Mouse (Mus musculus) ES-E14 (cell line): ENCODE measurements around the gene Map2k5. TPM values are rescaled to one million over a fixed set of nuclear protein-coding genes. Genes with fewer than 3 reads are reported as not detected.

ENCODE experiments used
- DNase-seq: peaks from one replicate; pipeline ENCODE4 v3.0.0-alpha.2; 2013; ENCODE audit warnings: low read depth, low spot score
- H3K27ac ChIP-seq: 2 replicates; pipeline ENCODE4 v1.5.1; 2012; ENCODE audit warnings: low read depth, mild to moderate bottlenecking, low read length, moderate library complexity, mixed read lengths; ENCODE audit not compliant: poor library complexity, insufficient read depth, severe bottlenecking
- H3K36me3 ChIP-seq: 2 replicates; pipeline ENCODE4 v1.6.1; 2012; ENCODE audit warnings: mild to moderate bottlenecking, low read length, moderate library complexity, mixed read lengths; ENCODE audit not compliant: control insufficient read depth, poor library complexity, insufficient read depth, severe bottlenecking
- H3K4me1 ChIP-seq, 2 experiments: fragments of 150-350 bp in 1 of 2; sonication (generic) in 1 of 2; 2 replicates each; pipeline ENCODE4 v1.6.1; 2012; ENCODE audit warnings: low read length in 2 of 2, mild to moderate bottlenecking in 1 of 2, mixed read lengths in 1 of 2; ENCODE audit not compliant: control insufficient read depth in 2 of 2, insufficient read depth in 2 of 2, poor library complexity in 1 of 2
- H3K4me3 ChIP-seq, 2 experiments: fragments of 150-350 bp in 1 of 2; sonication (generic) in 1 of 2; 2 replicates each; pipeline ENCODE4 v1.5.1; 2012; ENCODE audit warnings: low read length in 2 of 2, low read depth in 1 of 2, mild to moderate bottlenecking in 1 of 2, mixed read lengths in 1 of 2; ENCODE audit not compliant: insufficient read depth in 1 of 2, poor library complexity in 1 of 2, severe bottlenecking in 1 of 2
- H3K9ac ChIP-seq: 2 replicates; pipeline ENCODE4 v1.6.1; 2012; ENCODE audit warnings: low read depth, mild to moderate bottlenecking, low read length, mixed read lengths; ENCODE audit not compliant: poor library complexity, insufficient read depth, severe bottlenecking
- H3K9me3 ChIP-seq: fragments of 150-350 bp; sonication (generic); 2 replicates; pipeline ENCODE4 v1.6.1; 2012; ENCODE audit warnings: low read depth, mild to moderate bottlenecking, low read length; ENCODE audit not compliant: control insufficient read depth, insufficient read depth
- CHD2 ChIP-seq: IDR thresholded peaks from 2 replicates; pipeline ENCODE4 v1.6.1; 2014; ENCODE audit warnings: mild to moderate bottlenecking, low read depth, low read length, inconsistent platforms
- HCFC1 ChIP-seq: IDR thresholded peaks from 2 replicates; pipeline ENCODE4 v1.6.1; 2012; ENCODE audit warnings: low read length, inconsistent platforms, borderline replicate concordance; ENCODE audit not compliant: insufficient read depth
- MAFK ChIP-seq: IDR thresholded peaks from 2 replicates; pipeline ENCODE4 v1.6.1; 2014; ENCODE audit warnings: mild to moderate bottlenecking, low read depth, low read length, inconsistent platforms; ENCODE audit not compliant: insufficient read depth
- ZC3H11A ChIP-seq: IDR thresholded peaks from 2 replicates; pipeline ENCODE4 v1.6.1; 2012; ENCODE audit warnings: low read depth, mild to moderate bottlenecking, inconsistent platforms, low read length, borderline replicate concordance
- ZNF384 ChIP-seq: IDR thresholded peaks from 2 replicates; pipeline ENCODE4 v1.6.1; 2012; ENCODE audit warnings: low read depth, low read length, inconsistent platforms
- in situ Hi-C, 2 experiments: fragments of 600-800 bp; cut with MboI; formaldehyde crosslinking; loops; one replicate each; pipeline ENCODE4 v1.15.1; 2025; ENCODE audit warnings: low sequenced_read_pairs in 2 of 2, inconsistent platforms in 1 of 2; ENCODE audit not compliant: unreplicated experiment in 2 of 2
- total RNA-seq: library from RNA; depleted of rRNA; stranded (reverse); fragments of 300-350 nt; gene quantifications from 2 replicates; pipeline ENCODE4 v1.2.3, GENCODE M21; 2012; rRNA removed

Map2k5 gene
- total RNA-seq, result 8.3 and 9.6 TPM in 2 replicates

DNA sequence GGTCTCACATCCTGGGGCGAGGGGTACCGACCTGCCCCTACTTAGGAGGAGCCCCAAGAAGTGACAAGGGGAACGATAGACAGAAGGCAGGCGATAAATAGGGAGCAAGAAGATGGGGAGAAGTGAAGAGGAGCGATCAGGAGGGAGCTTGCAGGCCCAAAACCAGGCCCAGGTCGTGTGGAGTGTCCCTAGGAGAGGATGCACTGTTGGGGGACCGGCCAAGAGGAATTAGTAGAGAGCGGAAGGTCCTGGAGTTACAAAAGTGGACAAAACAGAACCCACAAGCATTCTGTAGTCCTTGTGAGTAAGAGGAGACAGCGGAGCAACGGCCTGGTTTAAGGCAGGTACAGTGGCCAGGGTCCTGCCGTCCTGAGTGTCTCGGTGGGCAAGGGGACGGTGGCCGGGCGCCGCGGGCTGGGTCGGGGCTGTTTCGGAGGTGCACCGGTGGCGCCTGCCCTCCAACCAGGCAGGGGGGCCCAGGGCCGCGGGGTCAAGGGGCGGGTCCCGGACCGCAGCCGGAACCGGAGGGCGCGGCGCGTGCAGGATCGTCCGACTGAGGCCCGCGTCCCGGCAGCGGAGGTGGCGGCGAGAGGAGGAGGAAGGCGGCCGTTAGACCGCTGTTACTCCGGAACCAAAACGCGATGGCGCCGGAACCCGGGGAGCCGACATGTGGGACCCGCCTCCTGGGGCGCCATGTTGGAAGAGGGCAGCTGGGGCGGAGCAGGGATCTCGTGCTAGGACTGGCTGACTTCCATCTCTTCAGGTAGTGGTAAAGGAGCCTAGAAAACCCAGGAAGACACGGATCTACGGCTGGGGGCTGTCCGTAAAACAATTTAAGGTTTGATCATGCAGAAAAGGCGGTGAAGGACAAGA, at the start of gene Map2k5:
Gene Map2k5 (minus strand): TSS at position 633 of the 873 bp plus-strand sequence.
- Histone ChIP-seq H3K4me3 (peak within 1 kb of the TSS; percentile 95), H3K4me1 (peaks cover 0 to 2% of the 10 kb centered on the region in 2 experiments; a peak in 2 of 4 replicates), H3K27ac (peak within 1 kb of the TSS; percentile 86; the same call in 1 of the 2 replicates), H3K36me3 (no peaks in the 10 kb centered on the region), H3K9ac (peak within 1 kb of the TSS; percentile 97), H3K9me3 (no peaks in the 10 kb centered on the region)
- in situ Hi-C loops, result no loop called here
- peak; percentile 72 for DNase-seq
- TF ChIP-seq HCFC1 (peak; percentile 89), CHD2 (no peak), ZC3H11A (no peak), ZNF384 (no peak)

DNA sequence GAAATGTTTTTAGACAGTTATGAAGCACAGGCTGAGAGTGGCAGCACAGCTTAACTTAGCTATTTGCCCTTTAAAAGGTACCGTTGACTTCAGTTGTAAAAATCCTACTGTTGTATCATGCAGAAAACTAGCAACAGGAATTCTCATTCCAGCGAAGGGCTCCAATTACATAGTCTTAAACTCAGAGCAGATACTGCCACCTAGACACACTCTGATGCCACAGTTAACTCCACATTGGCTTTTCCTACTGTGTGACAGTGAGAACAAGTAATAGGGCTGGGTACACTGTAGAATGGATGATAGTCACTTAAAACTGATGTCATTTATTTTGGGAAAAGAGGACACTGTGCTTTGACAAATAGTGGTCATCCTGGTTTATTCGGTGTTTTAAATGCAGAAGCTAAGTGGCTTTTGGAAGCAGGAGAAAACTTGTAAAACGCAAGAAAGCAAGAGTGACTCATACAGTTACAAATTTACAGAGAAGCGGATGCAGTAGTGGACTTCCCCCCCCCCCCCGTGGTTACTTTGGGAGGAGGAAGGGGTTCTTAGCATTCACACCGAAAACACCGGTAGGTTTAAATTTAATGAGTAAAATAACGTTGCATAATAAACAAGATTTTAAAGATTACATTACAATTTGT, 43.5 kb upstream of the Map2k5 start:
- no peaks in the 10 kb centered on the region for H3K9me3 ChIP-seq
- no peak for TF ChIP-seq HCFC1
- TF ChIP-seq ZC3H11A, result no peak
- no peak for TF ChIP-seq ZNF384
- TF ChIP-seq MAFK, result no peak
- no peak for TF ChIP-seq CHD2
- H3K4me3 ChIP-seq, result no peak overlapping the region
- no peak overlapping the region for H3K27ac ChIP-seq
- in situ Hi-C loops, result no loop called here
- H3K4me1 ChIP-seq, result peaks cover 3 to 4% of the 10 kb centered on the region in 2 experiments; a peak in 2 of 4 replicates
- DNase-seq, result no peak
- H3K9ac ChIP-seq, result no peak overlapping the region
- no peaks in the 10 kb centered on the region for H3K36me3 ChIP-seq

DNA sequence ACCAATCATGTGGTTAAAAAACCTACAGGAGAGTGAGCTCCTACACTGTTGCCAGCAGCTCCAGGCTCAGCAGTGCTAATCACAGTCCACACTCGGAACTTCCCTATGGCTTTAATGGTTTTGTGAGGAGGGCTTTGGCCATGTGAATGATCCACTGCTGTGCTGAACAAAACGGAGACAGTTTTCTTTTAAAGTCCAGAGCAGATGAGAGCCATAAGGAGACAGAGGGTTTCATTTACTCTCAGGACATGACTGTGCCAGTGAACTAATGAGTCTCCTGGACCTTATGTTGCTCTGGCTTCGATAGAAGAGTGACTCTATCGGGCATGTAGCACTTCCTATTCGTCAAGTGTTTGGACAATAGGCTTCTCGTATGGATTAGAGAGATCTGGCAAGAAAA, 42.7 kb upstream of the Map2k5 start:
- no peak overlapping the region for H3K27ac ChIP-seq
- H3K4me1 ChIP-seq, result peaks cover 3 to 4% of the 10 kb centered on the region in 2 experiments; a peak in 2 of 4 replicates
- DNase-seq, result no peak
- no peaks in the 10 kb centered on the region for H3K9me3 ChIP-seq
- no peak overlapping the region; the same call in 1 of the 2 replicates for H3K9ac ChIP-seq
- TF ChIP-seq MAFK (no peak), CHD2 (no peak), HCFC1 (no peak)
- no peak overlapping the region for H3K4me3 ChIP-seq
- in situ Hi-C loops, result no loop called here
- no peaks in the 10 kb centered on the region for H3K36me3 ChIP-seq

DNA sequence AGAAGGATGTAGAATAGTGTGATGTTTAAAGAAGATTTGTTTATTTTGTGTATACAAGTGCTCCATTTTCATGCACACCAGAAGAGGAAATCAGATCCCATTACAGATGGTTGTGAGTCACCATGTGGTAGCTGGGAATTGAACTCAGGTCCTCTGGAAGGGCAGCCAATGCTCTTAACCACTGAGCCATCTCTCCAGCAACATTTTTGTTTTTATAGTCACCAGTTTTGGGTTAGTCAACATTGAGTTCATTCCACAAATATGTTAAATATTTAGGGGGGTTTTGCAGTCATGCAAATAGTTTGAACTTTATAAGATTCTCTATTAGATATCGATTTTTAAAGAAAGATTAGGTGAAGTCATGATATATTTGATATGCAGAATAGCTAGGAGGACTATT, 22.5 kb upstream of the Map2k5 start:
- in situ Hi-C loops, result no loop called here
- 0 out of 4 replicates have a peak, but pooled peaks cover 0 to 2% of the 10 kb centered on the region in 2 experiments for H3K4me1 ChIP-seq
- TF ChIP-seq ZNF384 (no peak), ZC3H11A (no peak), MAFK (no peak), CHD2 (no peak), HCFC1 (no peak)
- no peaks in the 10 kb centered on the region for H3K9me3 ChIP-seq
- no peak overlapping the region for H3K9ac ChIP-seq
- no peak overlapping the region for H3K4me3 ChIP-seq
- H3K27ac ChIP-seq, result no peak overlapping the region
- H3K36me3 ChIP-seq, result no peaks in the 10 kb centered on the region
- DNase-seq, result no peak
